Mouse (Mus musculus) adrenal gland, adult 18-20 months (tissue): ENCODE data around the gene Olfr734. TPM values are rescaled to one million over a fixed set of nuclear protein-coding genes. Genes with fewer than 3 reads are reported as not detected.

Experiments used
- DNase-seq, 2 experiments: peaks; one replicate each; pipeline ENCODE4 v3.0.0; 2021 to 2022; ENCODE audit warnings: low spot score in 2 of 2
- long read RNA-seq, 2 experiments: library from polyadenylated mRNA; stranded (forward); transcript quantifications; one replicate each; pipeline ENCODE4 v2.0.0; 2021
- total RNA-seq, 2 experiments: library from RNA; stranded (reverse); gene quantifications; 1 replicate in 1 of 2; 2 replicates in 1 of 2; pipeline ENCODE4 v1.2.3; 2021

The Olfr734 gene
- not detected for total RNA-seq
- long read RNA-seq, experiment 1: 0 reads
- long read RNA-seq, experiment 2: 0 reads

DNA sequence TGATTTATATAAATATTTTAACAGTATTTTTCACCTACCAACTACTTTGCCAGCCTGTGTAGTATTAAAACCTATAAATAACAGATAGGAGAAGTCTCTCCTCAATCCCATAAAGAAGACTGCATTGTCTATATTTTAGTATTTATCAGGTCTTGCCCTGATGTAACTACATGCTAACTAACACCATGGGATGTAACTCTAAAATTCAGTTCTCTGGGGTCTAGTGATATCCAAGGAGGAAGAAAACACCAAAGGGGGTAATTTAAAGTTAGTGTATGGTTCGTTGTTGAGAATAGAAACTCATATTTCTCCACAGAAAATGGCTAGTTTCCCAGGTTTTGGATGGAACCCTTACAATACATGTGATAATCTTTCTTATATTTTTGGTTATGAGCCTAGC is at the start of gene Olfr734:
Gene Olfr734 (minus strand): TSS at position 101 of the 400 bp plus-strand sequence.
- no peak for DNase-seq

- no peak for DNase-seq
These were observed 37.0 kb upstream of the Olfr734 start for GRCm38 (mm10) chr14:50363561-50363960.

DNA sequence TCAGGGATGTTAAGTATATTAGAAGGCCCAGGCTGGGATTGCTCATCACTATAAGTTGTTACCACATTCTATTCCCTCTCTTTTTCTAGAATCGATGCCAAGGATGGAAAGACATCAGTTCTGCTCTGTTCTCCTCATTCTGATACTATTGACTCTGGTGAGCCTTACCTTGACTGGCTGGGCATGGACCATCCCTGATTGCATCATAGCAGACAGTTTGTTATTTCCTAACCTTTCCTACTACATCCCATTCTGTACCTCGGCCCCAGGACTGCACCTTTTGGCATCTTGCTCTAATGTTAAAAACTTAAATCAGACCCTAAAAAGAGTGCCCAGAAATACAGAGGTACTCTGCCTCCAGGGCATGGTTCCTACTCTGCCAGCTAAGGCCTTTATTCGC is 33.9 kb upstream of the Olfr734 start:
- DNase-seq: no peak

DNA sequence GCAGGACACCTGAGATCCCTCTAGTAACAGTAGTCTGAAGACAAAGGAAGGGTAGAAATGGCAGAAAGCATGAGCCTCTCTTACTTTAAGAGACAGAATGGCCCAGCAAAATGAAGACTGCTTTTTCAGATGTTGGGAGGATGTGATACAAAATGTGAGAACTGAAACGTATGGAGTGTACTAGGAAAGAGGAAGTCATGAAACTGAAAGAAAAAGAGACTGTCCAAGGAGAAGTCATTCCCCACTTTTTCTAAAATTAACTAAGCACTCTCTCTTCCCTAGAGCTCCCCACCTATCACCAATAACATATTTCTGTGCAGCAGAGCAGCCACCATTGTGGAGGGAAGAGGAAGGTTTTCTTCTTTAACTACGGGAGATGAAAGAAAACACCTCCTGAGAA is 31.0 kb upstream of the Olfr734 start, which contains the start of gene Tlr11:
Gene Tlr11 (plus strand): TSS at position 322 of the 400 bp plus-strand sequence.
- no peak for DNase-seq

DNA sequence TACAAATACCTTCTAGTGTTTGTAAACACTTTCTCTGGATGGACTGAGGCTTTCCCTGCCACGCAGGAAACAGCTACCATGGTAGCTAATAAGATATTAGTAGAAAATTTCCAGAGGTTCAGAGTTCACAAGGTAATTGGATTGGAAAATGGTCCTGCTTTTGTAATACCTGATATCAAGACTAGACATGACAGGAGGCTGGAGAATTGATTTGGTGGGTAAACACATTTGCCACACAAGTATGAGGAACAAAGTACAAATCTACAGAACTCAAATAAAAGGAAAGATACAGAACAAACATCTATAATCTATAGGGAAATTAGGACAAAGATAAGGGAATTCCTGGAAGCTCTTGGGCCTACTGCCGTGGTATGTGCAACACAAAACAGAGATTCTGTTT is 30.2 kb upstream of the Olfr734 start:
- no peak for DNase-seq

DNA sequence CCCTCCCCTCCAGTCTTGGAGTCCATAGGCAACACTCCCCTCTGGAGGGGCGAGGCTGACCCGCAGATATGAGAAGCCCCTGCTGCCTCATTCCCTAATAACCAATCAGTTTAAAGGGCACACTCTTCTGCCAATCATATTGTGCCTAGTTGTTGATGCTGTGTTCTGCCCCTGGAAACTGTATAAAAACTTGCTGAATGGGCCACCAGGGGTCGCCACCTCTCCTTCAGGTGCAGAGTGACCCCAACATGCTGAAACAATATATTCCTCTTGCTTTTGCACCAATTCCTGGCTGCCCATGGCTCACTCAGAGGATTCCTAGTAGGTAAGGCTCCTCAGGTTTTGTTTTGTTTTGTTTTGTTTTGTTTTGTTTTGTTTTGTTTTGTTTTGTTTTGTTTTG is 25.9 kb upstream of the Olfr734 start:
- peak in 1 of 2 experiments; percentile 39 for DNase-seq

DNA sequence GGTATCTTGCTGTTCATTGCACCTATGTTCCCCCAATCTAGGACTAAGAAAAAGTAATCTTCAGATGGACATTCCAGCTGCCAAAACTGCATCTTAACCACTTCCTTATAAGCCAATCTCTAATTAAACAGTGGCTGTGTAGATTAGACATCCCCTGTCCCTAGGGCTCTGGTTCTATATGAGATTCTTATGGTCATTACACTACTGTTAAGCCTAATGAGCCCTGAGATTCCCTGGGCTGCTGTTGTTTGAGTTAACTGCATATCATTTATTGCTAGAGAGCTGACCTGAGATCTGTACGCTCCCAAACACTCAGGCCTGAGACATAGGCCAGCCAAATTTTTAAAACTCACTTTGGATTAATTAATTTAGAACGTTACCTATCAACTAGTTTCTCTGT is 22.2 kb upstream of the Olfr734 start, which contains the start of gene Olfr735:
Gene Olfr735 (minus strand): TSS at position 77 of the 400 bp plus-strand sequence.
- DNase-seq: no peak

DNA sequence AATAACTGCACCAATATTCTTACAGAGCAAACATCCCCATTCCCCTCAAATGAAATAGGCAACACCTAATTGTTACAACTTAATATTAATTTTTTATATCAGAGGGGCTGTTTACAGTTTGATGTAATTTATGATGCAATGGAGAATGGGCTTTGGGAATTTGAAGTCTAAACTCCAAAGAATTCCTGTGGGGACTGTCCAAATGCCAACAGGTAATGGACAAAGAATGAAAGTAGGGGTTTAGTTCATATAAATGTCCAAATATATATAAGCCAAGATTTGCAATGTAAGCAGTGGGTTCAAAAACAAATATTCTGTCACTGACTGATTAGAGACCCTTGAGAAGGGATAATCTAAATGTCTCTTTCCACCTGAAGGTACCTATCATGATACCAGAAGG is 25.1 kb downstream of the Olfr734 start, which contains the start of gene Olfr733:
Gene Olfr733 (minus strand): TSS at position 101 of the 400 bp plus-strand sequence.
- DNase-seq: no peak

GRCm38 (mm10) chr14:50284106-50284505 is 42.5 kb downstream of the Olfr734 start, which contains the start of gene Olfr732:
Olfr732 (minus strand) TSS chr14:50284206.
- DNase-seq: no peak

Other genes with a start within 250 kb of the Olfr734 start
- gene Olfr726, start 235.8 kb downstream of the Olfr734 start, total RNA-seq: not detected
- not detected for gene Olfr727, start 203.6 kb downstream of the Olfr734 start, total RNA-seq
- gene Olfr728, start 184.1 kb downstream of the Olfr734 start, total RNA-seq: not detected
- gene Olfr729, start 173.9 kb downstream of the Olfr734 start, total RNA-seq: not detected
- not detected for gene Olfr730, start 138.6 kb downstream of the Olfr734 start, total RNA-seq
- not detected for gene Olfr731, start 84.9 kb downstream of the Olfr734 start, total RNA-seq
- gene Olfr732, start 42.6 kb downstream of the Olfr734 start, total RNA-seq: not detected
- not detected for gene Olfr733, start 25.2 kb downstream of the Olfr734 start, total RNA-seq
- not detected for gene Olfr735, start 22.1 kb upstream of the Olfr734 start, total RNA-seq
- gene Tlr11, start 31.2 kb upstream of the Olfr734 start, total RNA-seq: under 1 TPM; 0.10 to 0.54 TPM
- gene Olfr736, start 54.4 kb upstream of the Olfr734 start, total RNA-seq: not detected
- gene Olfr738, start 80.8 kb upstream of the Olfr734 start, total RNA-seq: not detected
- gene Olfr739, start 91.9 kb upstream of the Olfr734 start, total RNA-seq: not detected
- gene Olfr740, start 118.8 kb upstream of the Olfr734 start, total RNA-seq: not detected
- not detected for gene Olfr741, start 146.0 kb upstream of the Olfr734 start, total RNA-seq
- gene Olfr742, start 176.8 kb upstream of the Olfr734 start, total RNA-seq: not detected
- not detected for gene Olfr743, start 195.1 kb upstream of the Olfr734 start, total RNA-seq